Mouse (Mus musculus) layer of hippocampus, adult 18-20 months (tissue): ENCODE measurements around the gene Inafm1. TPM values are rescaled to one million over a fixed set of nuclear protein-coding genes. Genes with fewer than 3 reads are reported as not detected.
"Not testable (repeated sequence)": the region's sequence is repeated elsewhere in the genome, so short reads cannot be mapped to it uniquely, and the experiment has no call there.

Source experiments
- DNase-seq, 2 experiments: peaks; one replicate each; pipeline ENCODE4 v3.0.0; 2022; ENCODE audit warnings: low spot score in 2 of 2
- total RNA-seq, 2 experiments: library from RNA; stranded (reverse); gene quantifications; 2 replicates each; pipeline ENCODE4 v1.2.3; 2021

Gene Inafm1
- total RNA-seq, 2 experiments from 2014 or later: 31.9 to 34.8 TPM

DNA sequence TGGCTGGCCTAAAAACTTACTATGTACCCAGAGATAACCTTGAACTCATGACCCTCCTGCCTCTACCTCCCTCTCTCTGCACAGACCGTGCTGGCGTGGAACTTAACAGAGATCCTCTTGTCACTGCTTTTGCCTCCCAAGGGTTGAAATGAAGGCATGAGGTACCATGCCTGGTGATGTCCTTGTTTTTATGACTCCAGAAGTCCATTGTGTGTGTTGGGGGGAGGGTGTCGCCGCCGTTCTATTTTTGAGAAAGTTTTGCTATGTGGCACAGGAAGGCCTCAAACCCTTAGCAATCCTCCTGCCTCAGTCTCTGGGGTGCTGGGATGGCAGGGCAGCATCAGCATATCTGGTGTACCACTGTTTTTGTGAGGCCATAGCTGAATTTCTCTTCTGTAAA is 25.5 kb upstream of the Inafm1 start:
- DNase-seq: no peak

DNA sequence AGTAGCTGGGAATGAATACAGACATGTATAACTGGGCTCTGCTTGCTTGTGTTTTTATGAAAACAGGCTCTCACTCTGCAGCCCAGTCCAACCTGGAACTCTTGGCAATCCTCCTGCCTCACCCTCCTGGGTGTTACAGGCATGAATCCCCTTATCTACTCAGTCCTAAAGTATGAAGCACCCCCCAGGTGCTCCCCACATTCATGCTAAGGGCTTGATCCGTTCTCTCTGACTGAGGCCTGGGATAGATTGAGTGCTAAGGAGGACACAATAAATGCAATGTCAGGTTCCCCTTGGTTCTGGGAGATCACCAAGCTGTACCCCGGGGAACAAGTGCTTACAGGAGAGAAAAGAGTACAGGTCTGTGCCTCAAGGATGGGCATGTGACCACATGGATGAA is 24.2 kb upstream of the Inafm1 start:
- DNase-seq: no peak

DNA sequence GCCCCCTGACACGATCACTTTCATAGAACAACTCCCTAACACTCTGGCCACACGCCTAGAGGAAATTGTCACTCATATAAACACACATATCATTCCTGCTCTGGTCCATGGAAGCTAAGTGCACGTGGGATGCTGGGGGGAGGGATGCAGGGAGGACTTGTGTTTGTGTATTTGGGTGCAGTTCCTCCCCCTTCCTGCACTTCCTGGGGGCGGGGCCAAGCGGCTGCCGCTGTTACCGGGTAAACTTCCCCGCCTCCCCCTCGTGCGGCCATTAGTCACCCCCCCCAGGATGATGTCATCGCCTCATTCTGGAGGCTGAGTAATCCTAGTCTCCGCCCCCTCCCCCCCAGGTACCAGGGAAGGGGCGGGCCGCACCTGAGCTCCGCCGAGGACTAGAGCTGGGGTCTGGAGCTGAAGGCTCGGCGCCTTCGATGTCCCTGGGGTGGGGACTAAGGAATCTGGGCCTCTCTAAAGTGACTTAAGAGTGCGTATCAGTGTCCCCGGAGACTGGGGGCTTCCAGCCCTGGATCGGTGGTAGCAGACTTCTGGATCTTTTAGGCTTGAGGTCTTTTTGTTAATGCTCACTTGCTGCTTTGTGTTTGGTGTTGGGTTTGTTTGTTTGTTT is 23.5 kb upstream of the Inafm1 start:
- DNase-seq: peak; percentile 60 to 81

DNA sequence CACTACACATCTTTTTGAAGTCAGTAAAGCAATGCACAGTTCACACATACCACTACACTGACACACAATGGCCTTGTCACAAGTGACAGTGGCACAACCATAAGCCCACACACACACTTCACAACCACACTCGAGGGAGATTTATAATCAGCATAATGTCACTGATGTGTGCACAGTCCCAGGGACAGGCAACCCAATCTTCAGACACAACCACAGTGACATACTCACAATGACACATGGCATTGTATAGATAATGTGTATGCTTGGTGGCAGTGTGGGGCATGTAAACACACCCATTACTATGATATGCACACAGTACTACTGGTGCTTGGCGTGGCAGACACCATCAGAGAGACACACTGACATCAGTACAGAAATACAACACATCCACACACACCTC is 22.7 kb upstream of the Inafm1 start:
- no peak for DNase-seq

DNA sequence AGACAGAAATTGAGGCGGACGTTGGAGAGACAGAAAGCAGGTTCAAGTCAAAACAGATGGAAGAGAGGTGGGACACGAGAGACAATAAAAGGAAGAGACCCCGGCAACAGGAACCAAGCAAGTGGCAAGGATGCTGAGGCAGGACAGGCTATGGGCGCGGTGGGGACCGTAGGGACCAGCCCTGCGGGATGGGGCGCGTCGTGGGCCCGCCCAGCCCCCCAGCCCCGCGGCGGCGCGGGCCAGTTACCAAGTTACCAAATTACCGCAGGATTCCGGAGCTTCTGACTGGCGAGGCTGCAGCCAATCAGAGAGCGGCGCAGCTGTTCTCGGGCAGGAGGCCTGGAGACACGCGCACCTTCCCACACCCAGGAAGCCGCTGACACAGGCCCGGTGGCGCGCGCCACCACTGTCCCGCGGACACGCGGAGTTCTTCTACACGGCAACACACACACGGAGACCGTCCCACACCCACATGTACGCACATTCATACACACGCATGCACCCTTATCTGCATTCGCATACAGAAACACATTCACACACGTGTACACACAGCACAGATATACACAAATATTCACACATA is 22.0 kb upstream of the Inafm1 start:
- DNase-seq: peak; percentile 80 to 85

DNA sequence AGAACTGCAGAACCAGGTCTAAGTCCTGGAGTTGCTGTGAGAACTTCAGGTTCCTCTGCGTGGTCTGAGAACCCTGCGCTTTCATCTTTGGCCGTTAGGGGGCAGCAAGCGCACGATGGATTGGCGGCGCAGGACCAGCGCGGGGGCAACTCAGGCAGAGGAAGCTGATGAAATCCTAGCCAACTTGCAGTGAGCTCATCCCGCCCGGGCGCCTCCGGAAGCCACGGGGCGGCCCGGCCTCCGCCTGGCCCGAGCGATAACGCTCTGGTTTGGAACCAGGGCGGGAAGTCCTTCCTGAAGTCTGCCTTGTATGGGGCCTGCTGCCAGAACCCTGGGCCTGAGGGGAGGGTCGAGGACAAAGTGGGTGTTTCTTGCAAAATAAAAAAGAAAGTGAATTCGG is 21.4 kb upstream of the Inafm1 start:
- DNase-seq: peak; percentile 88 to 97

DNA sequence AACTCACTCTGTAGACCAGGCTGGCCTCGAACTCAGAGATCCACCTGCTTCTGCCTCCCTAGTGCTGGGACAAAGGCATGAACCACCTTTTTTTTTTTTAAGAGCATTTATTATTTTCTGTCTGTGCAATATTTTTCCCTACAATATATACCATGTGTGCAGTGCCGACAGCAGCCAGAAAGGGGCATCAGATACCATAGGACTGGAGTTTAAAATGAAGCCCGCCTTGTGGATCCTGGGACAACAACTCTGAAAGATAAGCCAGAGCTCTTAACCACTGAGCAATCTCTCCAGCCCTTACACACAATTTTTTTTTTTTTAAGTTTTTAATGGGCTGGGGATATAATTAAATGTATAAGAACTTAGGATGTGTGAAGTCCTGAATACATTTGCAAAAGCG is 20.9 kb upstream of the Inafm1 start:
- DNase-seq: no peak

DNA sequence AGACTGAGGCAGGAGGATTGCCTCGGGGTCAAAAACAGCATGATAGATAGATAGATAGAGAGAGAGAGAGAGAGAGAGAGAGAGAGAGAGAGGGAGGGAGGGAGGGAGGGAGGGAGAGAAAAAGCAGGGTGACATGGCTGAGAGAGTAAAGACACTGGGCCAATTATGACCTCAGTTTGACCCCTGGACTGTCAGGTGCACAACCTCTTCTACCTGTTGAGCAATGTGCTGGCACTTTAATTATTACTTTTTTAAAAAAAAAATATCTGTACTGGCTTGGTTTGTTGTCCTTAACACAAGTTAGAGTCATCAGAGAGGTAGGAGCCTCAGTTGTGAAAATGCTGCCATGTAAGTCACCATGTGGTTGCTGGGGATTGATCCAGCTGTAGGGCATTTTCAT is 14.4 kb upstream of the Inafm1 start:
- DNase-seq: no peak

DNA sequence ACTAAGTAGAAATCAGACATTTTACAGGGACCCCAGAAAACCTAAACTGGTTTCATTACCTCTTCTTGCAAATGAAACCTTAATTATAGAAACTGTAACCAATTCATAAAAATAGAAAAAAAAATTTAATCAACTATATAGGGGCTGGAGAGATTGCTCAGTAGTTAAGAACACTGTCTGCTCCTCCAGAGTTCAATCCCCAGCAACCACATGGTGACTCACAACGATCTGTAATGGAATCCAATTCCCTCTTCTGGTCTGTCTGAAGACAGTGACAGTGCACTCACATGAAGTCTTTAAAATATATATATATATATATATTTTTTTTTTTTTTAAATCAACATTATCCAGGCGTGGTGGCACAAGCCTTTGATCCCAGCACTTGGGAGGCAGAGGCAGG is 13.6 kb upstream of the Inafm1 start:
- DNase-seq: no peak

DNA sequence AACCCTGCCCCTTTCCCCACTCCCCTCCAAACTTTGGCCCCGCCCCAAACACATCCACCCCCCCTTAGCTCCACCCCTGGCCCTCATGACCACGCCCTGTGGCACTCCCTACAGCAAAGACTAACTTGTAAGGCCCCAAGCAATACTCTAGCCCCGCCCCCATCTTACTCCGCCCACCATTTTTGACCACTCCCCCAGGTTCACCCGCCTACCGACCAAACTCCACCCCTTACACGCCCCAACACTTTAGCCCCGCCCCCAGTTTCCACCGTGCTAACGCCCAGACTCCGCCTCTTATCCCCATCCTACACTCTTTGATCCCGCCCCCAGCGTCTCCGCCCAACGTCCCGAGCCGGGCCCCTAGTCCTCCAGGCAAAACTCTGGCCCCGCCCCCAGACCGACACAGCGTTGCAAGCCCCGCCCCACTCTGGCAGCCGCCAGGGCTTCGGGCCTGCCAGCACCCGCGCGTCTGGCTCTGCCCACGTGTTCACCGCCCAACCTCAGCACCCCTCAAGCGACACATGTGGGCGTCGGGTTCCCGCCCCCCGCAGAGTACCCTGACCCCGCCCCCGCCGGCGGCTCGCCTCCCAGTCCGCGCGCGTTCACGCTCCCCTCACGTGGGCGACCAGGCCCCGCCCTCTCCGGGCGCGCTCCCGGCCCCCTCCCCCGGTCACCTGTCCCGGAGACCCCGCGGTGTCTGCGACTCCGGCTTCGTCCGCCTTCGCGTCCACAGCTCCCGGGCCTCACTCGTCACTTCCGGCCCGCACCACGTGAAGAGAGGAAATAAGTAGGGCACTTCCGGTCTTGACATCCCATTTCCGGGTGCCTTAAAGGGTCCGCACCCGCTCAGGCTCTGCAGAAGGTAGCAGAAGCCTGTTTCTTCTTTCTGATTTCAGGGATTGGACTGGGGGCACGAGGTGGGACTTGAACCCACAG is 12.9 kb upstream of the Inafm1 start, which contains the start of gene Ccdc9:
Gene Ccdc9 (minus strand): TSS at position 770 of the 936 bp plus-strand sequence.
- peak; percentile 99 for DNase-seq

DNA sequence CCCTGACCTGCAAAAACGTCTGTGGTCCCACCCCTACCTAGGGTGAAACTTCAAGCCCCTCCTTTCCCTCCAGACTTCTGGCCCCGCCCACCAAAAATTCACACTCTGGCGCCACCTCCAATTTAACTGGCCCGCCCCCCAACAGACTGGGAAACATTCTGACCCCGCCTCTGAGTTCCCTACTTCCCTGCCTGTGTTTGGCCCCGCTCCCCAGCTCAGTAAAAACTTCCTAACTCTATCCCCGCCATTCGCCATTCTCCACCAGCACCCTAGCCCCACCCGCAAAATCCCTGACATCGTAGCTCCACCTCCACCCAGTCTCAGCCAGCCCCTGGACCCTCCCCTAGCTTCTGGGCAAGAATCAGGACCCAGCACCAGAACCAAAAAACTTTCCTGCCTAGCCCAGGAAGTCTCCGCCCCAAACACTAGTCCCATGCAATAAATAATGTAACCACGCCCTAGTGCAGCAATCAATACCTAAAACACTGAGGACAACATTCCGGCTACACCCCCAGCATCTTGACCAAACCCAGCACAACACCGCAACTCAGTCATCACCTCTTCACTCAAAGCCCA is 12.1 kb upstream of the Inafm1 start:
- DNase-seq: peak; percentile 45 to 46

DNA sequence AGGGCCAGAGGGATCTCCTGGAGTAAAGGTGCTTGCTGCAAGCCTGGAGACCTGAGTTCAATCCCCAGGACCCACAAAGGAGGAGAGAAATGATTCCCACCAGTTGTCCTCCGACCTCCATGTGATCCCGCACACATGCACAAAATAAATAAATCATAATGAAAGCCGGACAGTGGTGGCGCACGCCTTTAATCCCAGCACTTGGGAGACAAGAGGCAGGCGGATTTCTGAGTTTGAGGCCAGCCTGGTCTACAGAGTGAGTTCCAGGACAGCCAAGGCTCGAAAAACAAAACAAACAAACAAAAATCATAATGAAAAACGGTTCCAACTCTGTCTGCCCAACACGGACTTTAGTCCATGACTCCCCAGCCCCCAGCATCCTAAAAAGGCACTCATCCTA is 11.5 kb upstream of the Inafm1 start:
- no peak for DNase-seq

DNA sequence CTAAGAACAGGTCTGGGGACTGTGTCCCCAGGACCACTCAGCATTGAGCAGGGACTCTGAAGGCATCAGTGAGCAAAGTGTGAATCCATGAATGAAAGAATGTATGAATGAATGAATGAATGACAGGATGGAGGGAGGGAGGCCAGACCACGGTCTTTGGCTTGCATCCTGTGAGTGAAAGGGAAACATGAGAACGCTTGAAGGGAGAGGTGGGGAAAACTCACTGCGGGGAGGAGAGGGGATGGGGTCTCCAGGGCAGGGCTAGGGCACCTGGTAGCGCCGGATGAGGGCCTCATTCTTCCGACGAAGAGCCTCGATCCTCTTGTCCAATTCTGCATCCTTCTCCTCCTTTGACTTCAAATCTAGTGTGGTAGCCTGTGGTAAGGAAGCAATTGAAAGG is 10.6 kb upstream of the Inafm1 start:
- DNase-seq: no peak

DNA sequence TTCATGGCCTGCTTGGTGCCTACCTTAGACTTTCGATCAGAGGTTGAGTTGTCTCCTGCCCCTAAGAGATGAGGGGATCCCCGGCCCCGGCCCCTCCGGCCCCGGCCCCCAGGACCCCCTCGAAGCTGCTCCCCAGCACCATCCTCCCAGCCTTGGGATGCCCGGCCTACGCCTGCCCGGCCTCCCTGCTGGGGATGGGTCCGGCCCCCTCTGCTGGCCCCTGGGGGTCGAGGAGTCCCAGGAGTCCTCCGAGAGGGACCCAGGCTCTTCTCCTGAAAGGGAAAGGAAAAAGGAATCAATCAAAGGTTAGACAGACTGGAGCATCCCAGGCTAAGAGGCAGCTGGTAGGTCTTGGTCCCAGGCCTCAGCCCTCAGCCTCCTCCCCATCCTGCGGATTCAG is 8.9 kb upstream of the Inafm1 start:
- no peak for DNase-seq

DNA sequence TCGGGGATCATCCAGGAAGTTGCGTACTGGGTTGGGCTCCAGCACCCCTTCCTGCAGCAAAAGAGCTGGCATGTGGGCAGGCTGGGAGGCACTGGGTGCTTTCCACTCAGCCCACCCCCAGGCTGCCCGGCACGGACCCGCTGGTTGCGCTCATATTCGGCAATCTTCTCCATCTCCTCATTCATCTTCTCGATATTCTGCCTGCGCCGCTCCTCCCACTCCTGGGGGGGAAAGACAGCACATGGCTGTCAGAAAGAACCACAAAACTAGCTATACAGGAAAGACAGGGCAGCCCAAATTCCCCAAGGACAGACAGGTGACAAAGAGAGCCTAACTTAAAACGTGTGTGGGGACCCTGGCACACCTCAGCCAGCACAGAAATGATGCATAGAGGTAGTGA is 7.3 kb upstream of the Inafm1 start:
- no peak for DNase-seq

DNA sequence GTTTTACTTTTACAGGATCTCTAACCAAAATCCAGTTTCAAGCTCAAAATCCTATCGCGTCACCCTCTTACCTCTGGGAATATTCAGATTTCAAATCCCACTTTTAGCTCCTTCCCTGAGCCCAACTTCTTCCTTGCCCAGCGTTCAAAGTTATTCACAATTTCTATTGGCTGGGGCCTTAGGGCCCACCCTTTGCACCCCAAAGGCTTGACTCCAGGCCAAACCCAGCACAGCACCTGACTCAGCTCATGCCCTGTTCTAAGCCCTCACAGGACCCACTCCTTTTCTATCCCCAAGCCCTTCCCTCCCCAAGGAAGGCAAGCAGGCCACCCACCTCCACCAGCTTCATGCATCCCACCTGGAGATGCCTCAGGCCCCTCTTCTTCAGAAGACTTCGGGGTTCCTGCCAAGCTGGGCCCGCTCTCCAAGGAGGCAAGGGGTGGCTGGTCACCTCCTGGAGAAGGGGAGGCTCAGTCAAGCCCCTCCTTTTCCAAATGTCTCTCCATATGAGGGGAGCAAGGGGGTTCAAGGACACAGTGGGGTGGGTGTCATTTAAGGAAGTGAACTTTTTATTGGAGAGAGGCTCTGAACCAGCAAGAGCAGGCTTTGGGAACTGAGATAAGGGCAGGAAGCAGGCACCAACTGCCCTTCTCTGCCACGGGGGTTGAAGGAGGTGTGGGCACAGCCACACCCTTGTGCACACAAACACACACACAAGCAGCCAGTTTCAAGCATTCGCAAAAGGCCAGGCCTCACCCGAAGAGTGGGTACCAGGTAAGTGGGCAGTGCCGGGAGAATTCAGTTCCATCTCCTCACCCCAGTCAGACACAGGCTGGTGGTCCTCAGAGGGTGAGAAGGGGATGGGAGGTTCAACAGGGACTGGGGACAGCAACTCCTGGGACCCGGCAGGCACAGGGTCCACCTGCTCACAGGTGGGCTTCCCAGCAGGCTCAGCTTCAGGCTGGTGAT is 1.8 kb upstream of the Inafm1 start:
- DNase-seq: no peak

DNA sequence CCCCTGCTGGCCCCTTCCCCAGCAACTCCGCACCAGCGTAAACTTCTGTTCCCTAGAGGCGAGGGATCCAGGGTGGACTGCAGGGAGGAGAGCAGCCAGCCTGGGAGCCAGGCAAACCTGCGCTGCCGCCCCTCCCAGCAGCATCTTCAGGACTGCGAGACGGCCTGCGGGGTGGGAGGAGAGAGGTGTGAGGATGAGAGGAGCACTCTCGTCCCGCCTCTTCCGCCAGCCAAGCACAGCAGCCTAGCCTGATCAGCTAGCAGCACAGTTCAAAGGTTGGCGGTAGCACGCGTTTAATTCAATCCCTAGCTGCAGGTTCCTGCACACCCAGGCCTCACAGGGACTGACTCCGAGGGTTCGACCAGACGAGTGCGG is 336 bp upstream of the Inafm1 start:
- peak; percentile 46 to 51 for DNase-seq

DNA sequence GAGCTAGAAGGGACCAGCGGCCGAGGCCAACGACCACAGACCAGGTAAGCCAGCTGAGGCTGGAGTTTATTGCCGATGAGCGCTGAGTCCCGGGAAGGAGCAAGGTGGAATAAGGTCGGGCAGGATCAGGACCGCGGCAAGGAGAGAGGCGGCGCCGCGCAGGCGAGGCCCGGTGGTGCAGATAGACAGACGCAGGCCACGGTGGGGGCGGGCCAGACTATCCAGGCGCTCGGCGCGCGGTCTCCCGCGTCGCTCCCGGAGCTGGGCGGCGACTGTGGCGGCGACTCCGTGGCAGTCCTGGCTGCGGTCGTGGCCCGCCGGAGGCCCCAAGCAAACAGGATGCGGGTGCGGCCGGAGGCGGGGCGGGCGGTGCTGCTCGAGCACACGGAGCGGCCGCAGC is 736 bp downstream of the Inafm1 start:
- DNase-seq: peak; percentile 57 to 68

DNA sequence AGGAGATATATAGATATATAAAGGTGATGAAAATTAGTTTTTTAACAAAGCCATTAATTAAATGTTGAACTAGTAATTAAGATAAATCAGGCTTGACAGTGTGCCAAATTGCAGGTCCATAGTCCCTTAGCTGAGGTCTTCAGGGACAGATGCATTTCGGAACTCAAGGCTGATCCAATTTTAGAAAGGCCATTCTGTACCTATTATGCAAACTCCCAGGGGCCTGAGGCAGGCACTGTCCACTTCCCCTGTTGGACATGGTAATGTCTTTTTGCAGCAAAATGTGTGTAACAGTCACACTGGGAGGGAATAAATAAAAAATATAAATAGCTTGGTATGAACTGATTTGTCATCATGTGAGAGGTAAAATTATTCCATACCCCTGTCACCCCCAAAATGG is 2.3 kb downstream of the Inafm1 start:
- DNase-seq: no peak

DNA sequence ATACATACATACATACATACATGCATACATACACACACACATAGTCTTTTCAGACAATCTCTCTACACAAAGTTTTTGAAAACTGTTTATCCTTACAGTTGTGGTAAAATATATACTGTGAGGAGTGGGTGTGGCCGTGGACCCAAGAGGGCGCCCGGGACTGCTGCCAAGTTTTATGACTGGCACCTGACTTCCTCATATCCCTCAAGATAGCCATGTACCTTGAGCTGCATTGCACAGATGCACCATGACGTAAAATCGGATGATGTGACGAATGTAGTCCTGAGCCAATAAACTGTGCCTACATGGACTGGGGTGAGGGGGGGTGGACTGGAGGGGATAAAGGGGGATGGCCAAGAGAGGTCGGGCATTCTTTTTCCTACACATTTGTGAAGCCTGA is 6.8 kb downstream of the Inafm1 start:
- DNase-seq: not testable (repeated sequence)

DNA sequence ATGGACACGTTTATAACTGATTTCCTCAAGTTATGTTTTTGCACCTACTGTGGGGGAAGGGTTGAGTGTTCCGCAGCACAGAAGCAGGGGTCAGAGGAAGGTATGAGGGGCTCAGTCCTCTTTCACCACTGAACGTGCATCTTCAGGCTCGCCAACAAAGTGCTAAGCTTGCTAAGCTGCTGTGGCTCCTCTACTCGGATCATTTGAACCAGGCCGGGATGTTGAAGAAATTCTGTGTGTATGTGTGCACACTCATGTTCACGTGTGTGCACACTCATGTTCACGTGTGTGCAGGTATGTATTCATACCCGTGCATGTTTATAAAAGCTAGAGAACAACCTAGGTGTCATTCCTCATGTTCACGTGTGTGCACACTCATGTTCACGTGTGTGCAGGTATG is 7.6 kb downstream of the Inafm1 start:
- no peak for DNase-seq
